Mouse (Mus musculus) cortical plate, adult 2 months (tissue): ENCODE data around the gene Fam214b.

Source experiments
- CTCF ChIP-seq: fragments of 200-500 bp; IDR thresholded peaks from 2 replicates; pipeline ENCODE4 v1.5.1; 2011; ENCODE audit warnings: mild to moderate bottlenecking, control low read depth, low read length; ENCODE audit not compliant: insufficient read depth; ENCODE audit errors: extremely low read depth
- POLR2A ChIP-seq: fragments of 200-500 bp; IDR thresholded peaks from 2 replicates; pipeline ENCODE4 v1.6.1; 2011; ENCODE audit warnings: mild to moderate bottlenecking, low read length, control low read depth; ENCODE audit not compliant: insufficient read depth; ENCODE audit errors: extremely low read depth

DNA sequence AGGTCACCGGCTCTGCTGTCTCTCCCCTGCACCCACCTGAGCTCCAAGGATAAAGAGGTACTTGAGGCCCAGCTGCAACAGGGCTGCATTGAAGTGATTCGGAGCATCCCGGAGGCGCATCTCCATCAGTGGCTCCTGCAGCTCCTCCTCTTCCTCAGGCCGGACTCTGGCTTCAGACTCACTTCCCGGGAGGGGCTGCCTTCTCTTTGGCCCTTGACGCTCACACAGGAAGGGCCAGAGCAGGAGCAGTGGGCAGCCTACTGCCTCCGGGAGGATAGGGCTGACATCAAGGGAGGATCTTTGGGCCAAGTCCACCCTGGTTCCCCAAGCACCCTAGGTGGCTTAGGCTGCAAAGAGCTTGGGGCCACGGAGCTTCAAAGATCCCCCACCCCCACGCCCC lies 26.8 kb downstream of the Fam214b start:
- TF ChIP-seq CTCF = no peak
- TF ChIP-seq POLR2A = no peak
